Mouse (Mus musculus): ENCODE measurements at regions not wholly inside any gene's neighbourhood (a gene's known extent, or its start where the extent isn't known, plus 50 kb on each side); places are given as distances from the start of the nearest gene placed in this dataset.
"Not testable (repeated sequence)": the region's sequence is repeated elsewhere in the genome, so short reads cannot be mapped to it uniquely, and the experiment has no call there.

- H3K9me3 ChIP-seq (ENCODE audit: control insufficient read depth, low read length); H3K27me3 ChIP-seq (replicated peaks; ENCODE audit: control insufficient read depth, insufficient read depth, low read length); H3K36me3 ChIP-seq (ENCODE audit: control insufficient read depth, insufficient read depth); H3K4me2 ChIP-seq (ENCODE audit: low read length); H3K27ac ChIP-seq (ENCODE audit: low read length); H3K9ac ChIP-seq (replicated peaks; ENCODE audit: low read depth, low read length); H3K4me1 ChIP-seq (replicated peaks; ENCODE audit: control insufficient read depth, insufficient read depth, low read length); ATAC-seq; H3K4me3 ChIP-seq (replicated peaks; ENCODE audit: low read length): not testable (repeated sequence)
- WGBS, result 94% methylated on average over 4 of the region's 4 CpGs
Observed at GRCm38 (mm10) chr3:8244526-8245194, 1365.2 kb downstream of the Zfp704 start.

- no peak for ATAC-seq
- Histone ChIP-seq H3K27ac (ENCODE audit: low read length) (no peak overlapping the region), H3K9ac (replicated peaks; ENCODE audit: low read depth, low read length) (no peak overlapping the region), H3K4me2 (ENCODE audit: low read length) (no peak overlapping the region), H3K4me1 (replicated peaks; ENCODE audit: control insufficient read depth, insufficient read depth, low read length) (no peaks in the 10 kb centered on the region), H3K4me3 (replicated peaks; ENCODE audit: low read length) (no peak overlapping the region), H3K27me3 (replicated peaks; ENCODE audit: control insufficient read depth, insufficient read depth, low read length) (no peaks in the 10 kb centered on the region), H3K36me3 (ENCODE audit: control insufficient read depth, insufficient read depth) (no peaks in the 10 kb centered on the region), H3K9me3 (ENCODE audit: control insufficient read depth, low read length) (no peaks in the 10 kb centered on the region)
- 63% methylated on average over 6 of the region's 6 CpGs for WGBS
Observed at GRCm38 (mm10) chr3:8206623-8207404, 1403.1 kb downstream of the Zfp704 start.

GRCm38 (mm10) chr3:8163030-8163429 lies 1446.9 kb downstream of the Zfp704 start:
- ATAC-seq, result peak; percentile 32; the same call in 1 of the 2 replicates
- Histone ChIP-seq H3K4me2 (ENCODE audit: low read length) (no peak overlapping the region), H3K4me1 (replicated peaks; ENCODE audit: control insufficient read depth, insufficient read depth, low read length) (peaks cover 4% of the 10 kb centered on the region; the same call in 1 of the 2 replicates), H3K27ac (ENCODE audit: low read length) (no peak overlapping the region), H3K4me3 (replicated peaks; ENCODE audit: low read length) (no peak overlapping the region), H3K36me3 (ENCODE audit: control insufficient read depth, insufficient read depth) (no peaks in the 10 kb centered on the region), H3K9ac (replicated peaks; ENCODE audit: low read depth, low read length) (no peak overlapping the region), H3K27me3 (replicated peaks; ENCODE audit: control insufficient read depth, insufficient read depth, low read length) (no peaks in the 10 kb centered on the region), H3K9me3 (ENCODE audit: control insufficient read depth, low read length) (no peaks in the 10 kb centered on the region)
- WGBS, result 65% methylated on average over 4 of the region's 4 CpGs

- H3K9ac ChIP-seq (replicated peaks; ENCODE audit: low read depth, low read length), result no peak overlapping the region
- no peaks in the 10 kb centered on the region for H3K27me3 ChIP-seq (replicated peaks; ENCODE audit: control insufficient read depth, insufficient read depth, low read length)
- no peak overlapping the region for H3K4me3 ChIP-seq (replicated peaks; ENCODE audit: low read length)
- no peak overlapping the region for H3K4me2 ChIP-seq (ENCODE audit: low read length)
- peaks cover 4% of the 10 kb centered on the region; the same call in 1 of the 2 replicates for H3K4me1 ChIP-seq (replicated peaks; ENCODE audit: control insufficient read depth, insufficient read depth, low read length)
- ATAC-seq, result peak; percentile 90
- no peak overlapping the region for H3K27ac ChIP-seq (ENCODE audit: low read length)
- 50% methylated on average over 4 of the region's 4 CpGs for WGBS
- H3K36me3 ChIP-seq (ENCODE audit: control insufficient read depth, insufficient read depth), result no peaks in the 10 kb centered on the region
- H3K9me3 ChIP-seq (ENCODE audit: control insufficient read depth, low read length), result no peaks in the 10 kb centered on the region
Observed at GRCm38 (mm10) chr3:8161997-8162756, 1447.7 kb downstream of the Zfp704 start.

- 34% methylated on average over 2 of the region's 2 CpGs for WGBS
- Histone ChIP-seq H3K4me3 (replicated peaks; ENCODE audit: low read length) (no peak overlapping the region), H3K27me3 (replicated peaks; ENCODE audit: control insufficient read depth, insufficient read depth, low read length) (no peaks in the 10 kb centered on the region), H3K36me3 (ENCODE audit: control insufficient read depth, insufficient read depth) (no peaks in the 10 kb centered on the region), H3K4me2 (ENCODE audit: low read length) (no peak overlapping the region), H3K27ac (ENCODE audit: low read length) (no peak overlapping the region), H3K9me3 (ENCODE audit: control insufficient read depth, low read length) (peaks cover 2% of the 10 kb centered on the region; the same call in 1 of the 2 replicates), H3K4me1 (replicated peaks; ENCODE audit: control insufficient read depth, insufficient read depth, low read length) (peaks cover 6% of the 10 kb centered on the region; the same call in 1 of the 2 replicates), H3K9ac (replicated peaks; ENCODE audit: low read depth, low read length) (no peak overlapping the region)
- ATAC-seq, result peak; percentile 36; the same call in 1 of the 2 replicates
Observed at GRCm38 (mm10) chr3:8143016-8143415, 1466.9 kb downstream of the Zfp704 start.

GRCm38 (mm10) chr3:8142190-8142589 lies 1467.7 kb downstream of the Zfp704 start:
- H3K9me3 ChIP-seq (ENCODE audit: control insufficient read depth, low read length), result peaks cover 2% of the 10 kb centered on the region; the same call in 1 of the 2 replicates
- no peaks in the 10 kb centered on the region for H3K27me3 ChIP-seq (replicated peaks; ENCODE audit: control insufficient read depth, insufficient read depth, low read length)
- H3K4me1 ChIP-seq (replicated peaks; ENCODE audit: control insufficient read depth, insufficient read depth, low read length), result peaks cover 6% of the 10 kb centered on the region; the same call in 1 of the 2 replicates
- H3K9ac ChIP-seq (replicated peaks; ENCODE audit: low read depth, low read length), result no peak overlapping the region
- no peak overlapping the region for H3K4me2 ChIP-seq (ENCODE audit: low read length)
- H3K4me3 ChIP-seq (replicated peaks; ENCODE audit: low read length), result no peak overlapping the region
- peak; percentile 87 for ATAC-seq
- 49% methylated on average over 3 of the region's 3 CpGs for WGBS
- H3K27ac ChIP-seq (ENCODE audit: low read length), result peak overlapping the region; percentile 39
- H3K36me3 ChIP-seq (ENCODE audit: control insufficient read depth, insufficient read depth), result no peaks in the 10 kb centered on the region

- Histone ChIP-seq H3K4me2 (ENCODE audit: low read length) (no peak overlapping the region), H3K27me3 (replicated peaks; ENCODE audit: control insufficient read depth, insufficient read depth, low read length) (no peaks in the 10 kb centered on the region), H3K9ac (replicated peaks; ENCODE audit: low read depth, low read length) (no peak overlapping the region), H3K27ac (ENCODE audit: low read length) (peak overlapping the region; percentile 39), H3K9me3 (ENCODE audit: control insufficient read depth, low read length) (peaks cover 2% of the 10 kb centered on the region; the same call in 1 of the 2 replicates), H3K4me3 (replicated peaks; ENCODE audit: low read length) (no peak overlapping the region), H3K4me1 (replicated peaks; ENCODE audit: control insufficient read depth, insufficient read depth, low read length) (peaks cover 6% of the 10 kb centered on the region; the same call in 1 of the 2 replicates), H3K36me3 (ENCODE audit: control insufficient read depth, insufficient read depth) (no peaks in the 10 kb centered on the region)
- ATAC-seq, result peak; percentile 71
- WGBS, result 49% methylated on average over 2 of the region's 2 CpGs
Observed at GRCm38 (mm10) chr3:8141664-8142084, 1468.2 kb downstream of the Zfp704 start.

GRCm38 (mm10) chr3:8123641-8124040 lies 1486.2 kb downstream of the Zfp704 start:
- not testable (repeated sequence) for H3K36me3 ChIP-seq (ENCODE audit: control insufficient read depth, insufficient read depth); H3K9ac ChIP-seq (replicated peaks; ENCODE audit: low read depth, low read length); H3K4me1 ChIP-seq (replicated peaks; ENCODE audit: control insufficient read depth, insufficient read depth, low read length); H3K4me3 ChIP-seq (replicated peaks; ENCODE audit: low read length); H3K27ac ChIP-seq (ENCODE audit: low read length); H3K4me2 ChIP-seq (ENCODE audit: low read length); ATAC-seq; H3K27me3 ChIP-seq (replicated peaks; ENCODE audit: control insufficient read depth, insufficient read depth, low read length); H3K9me3 ChIP-seq (ENCODE audit: control insufficient read depth, low read length)
- 33% methylated on average over 1 of the region's 1 CpGs for WGBS

- Histone ChIP-seq H3K9me3 (ENCODE audit: control insufficient read depth, low read length) (no peaks in the 10 kb centered on the region), H3K27me3 (replicated peaks; ENCODE audit: control insufficient read depth, insufficient read depth, low read length) (no peaks in the 10 kb centered on the region), H3K36me3 (ENCODE audit: control insufficient read depth, insufficient read depth) (no peaks in the 10 kb centered on the region), H3K4me2 (ENCODE audit: low read length) (no peak overlapping the region), H3K27ac (ENCODE audit: low read length) (no peak overlapping the region), H3K4me1 (replicated peaks; ENCODE audit: control insufficient read depth, insufficient read depth, low read length) (no peaks in the 10 kb centered on the region), H3K4me3 (replicated peaks; ENCODE audit: low read length) (no peak overlapping the region), H3K9ac (replicated peaks; ENCODE audit: low read depth, low read length) (no peak overlapping the region)
- no peak for ATAC-seq
- WGBS, result 62% methylated on average over 3 of the region's 3 CpGs
Observed at GRCm38 (mm10) chr3:8123141-8123540, 1486.7 kb downstream of the Zfp704 start.

All from forebrain, embryonic 16.5 days (tissue).